Mouse (Mus musculus) G1E (cell line): ENCODE results near the gene Col4a3.

Experiments
- CTCF ChIP-seq: IDR thresholded peaks from 2 replicates; pipeline ENCODE4 v1.5.1; 2012; ENCODE audit warnings: low read depth, low read length, inconsistent platforms, mixed read lengths
- GATA1 ChIP-seq: IDR thresholded peaks from 2 replicates; pipeline ENCODE4 v1.6.1; 2012; ENCODE audit warnings: borderline replicate concordance, low read length, inconsistent platforms, mixed read lengths
- GATA2 ChIP-seq: IDR thresholded peaks from 2 replicates; pipeline ENCODE4 v1.6.1; 2012; ENCODE audit warnings: low read depth, low read length, inconsistent platforms, borderline replicate concordance
- POLR2AphosphoS5 ChIP-seq: IDR thresholded peaks from 2 replicates; pipeline ENCODE4 v1.6.1; 2012; ENCODE audit warnings: low read depth, low read length, inconsistent platforms; ENCODE audit not compliant: insufficient replicate concordance
- TAL1 ChIP-seq: conservative IDR thresholded peaks from 2 replicates; pipeline ENCODE4 v1.6.1; 2012; ENCODE audit warnings: low read depth, low read length, inconsistent platforms, mixed read lengths

- TF ChIP-seq GATA1 (no peak), CTCF (no peak), POLR2AphosphoS5 (no peak), TAL1 (no peak), GATA2 (no peak)
Measured at GRCm38 (mm10) chr1:82537848-82538247, 48.9 kb upstream of the Col4a3 start.
